Mouse (Mus musculus) ovary, postnatal 10 days (tissue): ENCODE measurements at regions not wholly inside any gene's neighbourhood (a gene's known extent, or its start where the extent isn't known, plus 50 kb on each side); places are given as distances from the start of the nearest gene placed in this dataset.

Source experiments
- DNase-seq: peaks from one replicate; pipeline ENCODE4 v3.0.0; 2022; ENCODE audit warnings: low spot score

DNA sequence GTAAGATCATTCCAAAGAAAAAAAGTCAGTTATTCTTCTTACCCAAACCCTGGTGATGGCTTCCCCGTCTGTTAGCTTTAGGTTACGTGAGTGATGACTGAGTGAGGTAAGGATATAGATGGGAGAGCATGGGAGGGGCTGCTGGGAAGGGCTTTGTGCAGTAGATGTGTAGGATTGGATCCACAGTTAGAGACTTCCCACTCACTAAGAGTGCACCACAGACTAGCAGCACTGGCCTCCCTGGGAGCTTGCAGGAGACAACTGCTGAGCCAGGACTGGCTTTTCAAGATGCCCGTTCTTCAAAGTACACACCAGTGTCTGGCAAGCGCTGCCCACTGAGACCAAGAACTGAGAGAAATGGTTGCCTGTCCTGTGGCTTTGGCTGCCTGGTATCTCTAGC, 62.0 kb upstream of the Ifne start:
- no peak for DNase-seq

DNA sequence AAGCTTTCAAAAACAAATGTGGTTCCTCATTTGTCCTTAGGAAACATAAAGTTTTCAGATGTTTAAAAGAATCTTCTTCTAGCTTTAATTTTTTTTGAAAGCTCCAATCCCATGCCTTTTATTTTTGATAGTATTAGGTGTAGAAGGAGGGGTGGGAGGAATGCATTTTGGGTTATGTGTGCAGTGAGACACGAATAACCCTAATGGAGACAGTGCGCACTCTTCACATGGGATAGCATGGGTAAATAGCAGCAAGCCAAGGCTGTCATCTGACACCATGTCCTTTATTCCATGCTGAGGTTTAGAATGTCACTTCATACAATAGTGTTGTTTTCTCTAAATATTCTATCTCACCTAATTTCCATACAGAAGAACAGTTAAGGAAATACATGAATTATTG, 60.7 kb upstream of the Ifne start:
- DNase-seq, result no peak

DNA sequence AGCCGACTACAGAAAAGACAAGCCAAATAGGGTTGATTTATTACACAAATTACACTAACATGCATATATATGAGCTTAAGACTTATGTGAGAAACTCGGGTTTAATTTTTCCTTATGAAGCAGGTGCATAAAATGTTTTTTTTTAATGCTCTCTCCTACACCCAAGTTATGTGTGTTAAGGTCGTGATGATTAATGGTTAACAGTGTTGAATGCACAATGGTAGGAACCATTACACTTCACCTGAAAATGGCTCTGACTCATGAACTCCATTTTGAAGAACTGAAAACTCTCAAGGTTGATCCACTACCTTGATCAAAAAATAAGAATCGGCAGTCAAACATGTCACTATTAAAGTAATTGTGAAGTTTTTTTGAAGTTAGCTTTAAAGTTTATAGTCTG, 59.4 kb upstream of the Ifne start:
- no peak for DNase-seq

DNA sequence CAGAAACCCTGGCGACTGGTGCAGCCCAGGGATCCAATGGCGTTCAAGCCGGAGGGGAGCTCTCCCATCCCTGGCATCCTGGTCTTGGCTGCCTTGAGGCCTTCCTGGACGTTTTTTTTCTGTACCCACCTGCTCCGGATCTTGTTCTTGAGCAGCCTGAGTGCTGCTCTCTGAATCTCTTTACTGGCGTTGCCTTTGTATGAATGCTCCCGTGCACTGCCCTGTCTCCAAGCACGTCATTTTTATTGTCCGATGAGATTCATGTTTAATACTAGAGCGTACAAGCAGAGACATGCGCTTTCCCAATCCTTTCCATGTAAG, 58.7 kb upstream of the Ifne start:
- no peak for DNase-seq

DNA sequence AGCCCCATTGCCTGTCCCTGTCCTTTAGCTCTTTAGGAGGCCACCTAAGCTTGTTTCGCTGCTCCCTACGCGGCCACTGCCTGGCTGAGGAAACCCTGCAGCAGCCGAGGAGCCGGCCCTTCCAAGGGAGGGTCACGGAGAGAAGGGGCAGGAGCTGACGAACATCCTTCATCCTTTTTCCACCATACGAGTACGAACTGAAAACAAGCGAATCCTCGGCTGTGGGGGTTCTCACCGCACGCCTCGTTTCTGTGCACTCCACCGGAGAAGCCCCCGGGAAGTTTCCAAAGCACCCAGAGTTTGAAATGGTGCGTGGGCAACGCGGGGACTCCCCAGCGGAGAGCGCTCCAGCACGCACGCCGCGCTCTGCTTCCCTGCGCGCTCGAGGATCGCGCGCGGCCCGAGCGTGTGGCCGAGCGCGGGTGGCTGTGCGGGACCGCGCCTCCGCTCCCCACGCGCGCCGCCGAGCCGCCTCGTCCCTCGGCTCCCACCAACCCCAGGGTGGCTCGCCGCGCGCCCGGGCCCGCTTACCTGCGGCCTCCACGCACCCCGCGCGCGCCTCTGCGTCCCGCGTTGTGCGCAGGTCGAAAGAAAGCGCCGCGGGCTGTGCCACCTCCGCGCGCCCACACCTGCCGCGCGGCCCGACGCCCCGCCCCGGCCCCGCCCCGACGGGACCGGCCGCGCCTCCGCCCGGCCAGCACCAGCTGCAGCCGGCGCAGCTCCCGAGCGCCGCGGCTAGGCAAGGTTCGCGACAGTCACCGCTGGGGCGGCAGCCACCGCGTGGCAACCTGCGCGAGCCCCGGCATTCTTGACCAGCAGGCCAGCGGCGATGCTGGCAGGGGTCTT, 58.1 kb upstream of the Ifne start:
- peak; percentile 13 for DNase-seq

DNA sequence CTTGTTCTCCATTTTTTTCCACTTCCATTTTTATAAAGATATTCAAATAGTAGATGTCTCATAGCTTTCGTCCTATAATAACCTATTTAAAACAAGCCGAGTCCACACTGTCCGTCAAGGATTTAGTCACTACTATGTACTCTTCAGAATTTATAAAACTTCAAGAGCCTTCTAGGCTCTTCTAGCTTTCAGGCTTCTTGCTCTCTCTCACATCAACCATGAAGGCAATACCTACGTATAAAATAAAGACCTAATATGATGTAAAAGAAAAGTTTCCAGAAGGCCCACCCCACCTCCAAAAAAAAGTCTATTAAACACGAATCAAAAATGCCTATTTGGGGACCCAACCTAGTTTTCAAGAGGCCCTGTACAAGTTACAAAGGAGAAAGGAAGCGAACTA, 57.0 kb upstream of the Ifne start:
- no peak for DNase-seq

DNA sequence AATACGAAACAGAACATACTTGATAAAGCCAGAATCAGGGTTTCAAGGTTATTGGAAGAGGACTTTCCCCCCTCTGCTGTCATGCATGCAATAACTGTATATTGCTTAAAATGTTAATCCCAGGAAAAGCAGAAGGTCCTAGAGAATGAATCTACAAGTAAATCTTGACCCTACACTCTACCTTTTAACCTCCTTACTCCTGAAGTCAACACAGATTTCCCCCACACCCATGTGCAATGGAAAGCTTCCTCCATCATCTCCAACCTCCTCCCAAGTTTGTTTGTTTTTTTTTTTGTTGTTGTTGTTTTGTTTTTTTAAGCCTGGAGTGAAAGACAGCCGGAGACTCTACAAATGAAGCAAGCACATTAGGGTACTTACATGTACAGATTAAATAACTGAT, 55.9 kb upstream of the Ifne start:
- DNase-seq, result no peak

DNA sequence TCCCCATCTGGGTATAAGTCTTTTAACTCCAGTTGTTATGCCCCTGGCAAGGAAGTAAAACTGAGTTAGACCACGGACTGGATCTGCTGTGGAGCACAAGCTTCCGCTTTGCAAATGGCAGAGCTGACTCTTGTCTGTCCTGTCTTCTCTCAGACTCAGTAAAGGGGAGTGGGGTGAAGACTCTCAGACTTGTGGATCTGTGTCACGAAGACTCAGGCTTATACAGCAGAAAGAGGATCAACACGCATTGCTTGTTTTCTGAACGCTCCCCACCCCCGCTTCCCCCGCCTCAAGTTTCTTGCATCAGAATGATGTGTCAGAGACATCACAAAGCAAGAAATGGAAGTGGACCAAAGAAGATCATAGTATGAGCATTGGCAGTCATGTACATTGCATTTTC, 55.3 kb upstream of the Ifne start:
- DNase-seq, result no peak

DNA sequence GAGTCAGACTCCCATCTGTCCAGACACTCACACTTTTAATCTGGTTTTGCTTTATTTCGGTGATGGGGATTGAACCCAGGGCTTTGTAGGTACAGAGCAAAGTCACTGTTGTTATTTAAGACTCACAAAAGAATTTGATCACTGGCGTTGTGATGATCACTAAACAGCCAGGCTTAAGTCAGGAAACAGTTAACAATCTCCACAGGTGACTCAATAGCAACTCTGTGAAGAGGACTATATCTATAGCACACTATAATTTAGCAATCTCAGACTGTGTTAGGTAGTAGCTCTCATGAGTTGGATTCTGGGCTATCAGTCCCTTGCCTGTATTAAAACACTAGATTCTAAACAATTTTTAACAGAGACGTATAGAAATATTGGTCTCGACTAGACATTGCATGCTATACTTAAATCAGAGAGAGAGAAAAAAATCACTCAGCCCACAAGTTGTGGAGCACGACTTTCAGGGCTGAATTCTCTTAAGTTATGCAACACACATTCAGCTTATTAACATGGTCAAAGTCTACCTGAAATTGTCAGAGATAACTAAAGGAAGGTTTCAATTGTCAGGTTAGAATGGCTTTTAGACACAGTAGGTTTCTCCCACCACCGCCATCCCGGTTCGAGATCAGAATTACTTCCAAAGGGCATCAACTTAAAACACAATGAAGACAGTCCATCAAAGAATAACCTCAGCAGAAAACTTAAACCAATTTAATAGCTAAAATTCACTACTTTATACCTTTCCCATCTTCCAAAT, 54.4 kb upstream of the Ifne start:
- DNase-seq, result no peak

DNA sequence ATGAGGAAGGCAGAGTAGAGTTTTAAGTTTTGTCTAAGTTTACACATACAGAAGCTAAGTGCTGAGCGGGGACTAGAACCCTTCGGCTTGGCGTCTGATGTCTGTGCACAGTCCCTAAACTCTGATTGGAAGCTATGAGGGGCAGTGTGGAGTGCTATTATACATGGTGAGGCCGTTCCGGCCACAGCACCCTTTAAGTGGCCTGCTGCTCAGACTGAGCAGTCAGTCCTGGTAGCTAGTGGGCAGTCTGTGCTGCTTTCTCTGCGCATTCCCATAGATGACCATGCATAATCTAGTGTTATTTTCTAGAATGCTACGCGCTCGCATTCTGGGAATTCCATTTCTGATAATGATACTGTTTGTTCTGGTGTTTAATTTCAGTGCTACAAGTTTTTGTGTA, 51.2 kb upstream of the Ifne start:
- DNase-seq, result no peak
